Mouse (Mus musculus) adipose tissue, adult 10 weeks (tissue): ENCODE measurements around the gene Papln. TPM values are rescaled to one million over a fixed set of nuclear protein-coding genes. Genes with fewer than 3 reads are reported as not detected.

Experiments used
- polyA plus RNA-seq: library from polyadenylated mRNA; stranded (reverse); fragments of 350-450 nt; fragmentation: Illumina TruSeq; extraction: RNeasy Lipid Tissue Mini Kit (QIAGEN cat#74804); gene quantifications from one replicate; pipeline ENCODE4 v1.2.3, GENCODE M21; 2014; ENCODE audit warnings: low read depth, low replicate concordance

Gene Papln
- 6.5 TPM for polyA plus RNA-seq

DNA sequence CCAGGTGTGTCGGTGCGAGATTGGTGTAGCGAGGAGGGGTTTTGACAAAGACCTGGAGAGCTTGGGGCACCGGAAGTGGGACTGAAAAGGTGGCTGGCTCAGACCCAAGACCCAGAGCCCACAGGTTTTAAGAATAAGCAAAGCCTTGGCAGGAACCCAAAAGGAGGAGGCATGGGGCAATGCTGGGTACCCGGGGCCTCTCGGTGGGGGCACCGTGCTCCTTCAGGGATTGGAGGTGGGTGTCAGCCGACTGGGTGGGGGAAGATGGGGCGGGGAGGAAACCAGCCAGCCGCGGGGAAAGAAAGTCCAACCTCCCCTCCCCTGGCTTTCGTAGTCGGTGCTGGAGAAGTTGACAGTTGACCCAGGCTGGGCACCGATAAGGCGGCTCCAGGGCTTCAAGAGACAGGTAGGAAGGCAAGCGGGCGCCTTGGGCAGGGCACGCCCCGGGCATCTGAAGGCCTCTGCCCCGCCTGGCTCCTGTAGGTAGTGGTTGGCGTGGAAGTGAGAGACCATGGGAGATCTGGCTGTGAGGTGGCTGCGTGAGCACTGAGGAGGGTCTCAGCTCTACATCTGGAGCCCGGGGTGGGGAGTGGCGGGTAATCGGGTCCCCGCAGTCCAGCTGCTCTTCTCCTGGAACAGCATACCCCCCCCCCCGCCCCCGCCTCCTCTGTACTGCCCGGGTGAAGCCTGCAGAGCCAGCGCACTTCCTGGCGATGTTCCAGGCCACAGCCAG lies at the start of gene Papln:
TSS of gene Papln (plus strand) at position 324 of the 733 bp plus-strand sequence.

Other genes starting within 250 kb of the Papln start
- 32.1 TPM for gene Dcaf4, start 243.2 kb upstream of the Papln start, polyA plus RNA-seq
- gene Zfyve1, start 166.4 kb upstream of the Papln start, polyA plus RNA-seq, result 24.9 TPM
- 76.5 TPM for gene Rbm25, start 132.4 kb upstream of the Papln start, polyA plus RNA-seq
- gene Psen1, start 75.5 kb upstream of the Papln start, polyA plus RNA-seq, result 47.5 TPM
- 34.6 TPM for gene Numb, start 158.3 kb downstream of the Papln start, polyA plus RNA-seq
- 6.8 TPM for gene Riox1, start 187.0 kb downstream of the Papln start, polyA plus RNA-seq
- 0.60 TPM for gene Heatr4, start 221.2 kb downstream of the Papln start, polyA plus RNA-seq
- gene Acot2, start 224.2 kb downstream of the Papln start, polyA plus RNA-seq, result 11.1 TPM
- gene Acot1, start 245.9 kb downstream of the Papln start, polyA plus RNA-seq, result 39.7 TPM